ENCODE assay signal across 9 mouse cellular contexts in the genomic region with DNA sequence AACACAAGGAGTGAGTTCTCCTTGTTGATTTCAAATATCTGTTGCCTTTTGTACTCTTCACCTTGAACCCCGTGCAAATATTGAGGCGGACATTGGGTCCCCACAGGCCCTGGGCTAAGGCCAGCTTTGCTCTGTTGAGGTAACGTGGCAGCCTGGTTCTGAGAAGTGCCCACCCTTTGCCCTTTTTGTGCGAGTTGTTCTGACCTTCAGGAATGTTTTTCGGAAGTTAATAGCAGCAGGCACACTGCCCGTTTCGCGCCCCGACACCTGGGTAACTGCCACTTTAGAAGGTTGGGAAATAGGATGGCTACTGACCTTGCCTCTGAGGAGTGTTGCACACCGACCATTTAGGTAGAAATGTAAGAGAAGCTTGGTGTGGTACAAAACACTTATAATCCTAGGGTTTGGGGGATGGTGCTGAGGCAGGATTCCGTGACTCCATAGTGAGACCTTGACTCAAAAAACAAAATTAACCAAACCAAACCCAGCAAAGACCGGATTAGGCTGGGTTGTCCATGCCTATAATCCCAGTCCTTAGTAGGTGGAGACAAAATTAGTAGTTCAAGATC. TPM values are rescaled to one million over a fixed set of nuclear protein-coding genes. Genes with fewer than 3 reads are reported as not detected.
DNase-seq lines count a peak whose midpoint lies in the region; ATAC-seq lines count a peak whose summit lies in the region.
"Had no signal": no experiment of that assay in that cellular context is flagged by ENCODE, and none has a peak within 500 bp of the region (broad histone marks: within the 10 kb centered on the region; RNA-seq: fewer than 3 reads in every experiment).

No protein-coding gene starts in this region.

- H3K9me3 ChIP-seq in hindbrain, embryonic 15.5 days: no peaks in the 10 kb centered on the region
- peaks cover under 1% of the 10 kb centered on the region; the same call in 1 of the 2 replicates for H3K9me3 ChIP-seq in hindbrain, embryonic 10.5 days
- H3K9me3 ChIP-seq in heart, embryonic 16.5 days (replicated peaks; ENCODE audit: control insufficient read depth, low read length): no peaks in the 10 kb centered on the region
- H3K9me3 ChIP-seq in midbrain, embryonic 15.5 days: no peaks in the 10 kb centered on the region

- DNase-seq in hindbrain, embryonic 10.5 days (ENCODE audit: low spot score): no peak
- peak; percentile 65 for DNase-seq in kidney, postnatal 10 days
- DNase-seq in retina, postnatal 1 day: no peak
- DNase-seq in thymus, postnatal 14 days: no peak
- no peak for DNase-seq in left cerebral cortex, adult 18-20 months (ENCODE audit: low spot score in 2 of 2)
- DNase-seq: thymus, adult 2 months had no signal

- no peaks in the 10 kb centered on the region for H3K36me3 ChIP-seq in hindbrain, embryonic 15.5 days
- H3K36me3 ChIP-seq in hindbrain, embryonic 10.5 days: no peaks in the 10 kb centered on the region
- no peaks in the 10 kb centered on the region for H3K36me3 ChIP-seq in heart, embryonic 16.5 days (ENCODE audit: control insufficient read depth, insufficient read depth)
- H3K36me3 ChIP-seq in midbrain, embryonic 15.5 days (replicated peaks): no peaks in the 10 kb centered on the region

- no peak overlapping the region for H3K9ac ChIP-seq in hindbrain, embryonic 15.5 days
- H3K9ac ChIP-seq in heart, embryonic 16.5 days (ENCODE audit: low read length): peak overlapping the region; percentile 73; the same call in 1 of the 2 replicates
- no peak overlapping the region for H3K9ac ChIP-seq in midbrain, embryonic 15.5 days

- peak overlapping the region; percentile 84; the same call in 1 of the 2 replicates for H3K4me2 ChIP-seq in hindbrain, embryonic 15.5 days
- peak overlapping the region; percentile 93 for H3K4me2 ChIP-seq in heart, embryonic 16.5 days (ENCODE audit: low read depth, low read length)
- H3K4me2 ChIP-seq in midbrain, embryonic 15.5 days: no peak overlapping the region

- no peak overlapping the region for H3K4me3 ChIP-seq in hindbrain, embryonic 15.5 days
- H3K4me3 ChIP-seq in hindbrain, embryonic 10.5 days: no peak overlapping the region
- H3K4me3 ChIP-seq in heart, embryonic 16.5 days (ENCODE audit: low read length): no peak overlapping the region; the same call in 1 of the 2 replicates
- no peak overlapping the region for H3K4me3 ChIP-seq in midbrain, embryonic 15.5 days

- no peak for ATAC-seq in hindbrain, embryonic 15.5 days (ENCODE audit: low FRiP score, low read depth)
- ATAC-seq in heart, embryonic 16.5 days (replicated peaks; ENCODE audit: extremely low read depth, insufficient read depth, low FRiP score): no peak
- ATAC-seq in midbrain, embryonic 15.5 days (replicated peaks): no peak

- 80% methylated on average over 12 of the region's 12 CpGs for WGBS in hindbrain, embryonic 15.5 days
- 83% methylated on average over 12 of the region's 12 CpGs for WGBS in hindbrain, embryonic 10.5 days
- WGBS in heart, embryonic 16.5 days: 74% methylated on average over 12 of the region's 12 CpGs
- WGBS in midbrain, embryonic 15.5 days: 80% methylated on average over 12 of the region's 12 CpGs

- H3K27ac ChIP-seq in hindbrain, embryonic 15.5 days (replicated peaks): peak overlapping the region; percentile 88
- no peak overlapping the region for H3K27ac ChIP-seq in hindbrain, embryonic 10.5 days
- peak overlapping the region; percentile 99 for H3K27ac ChIP-seq in heart, embryonic 16.5 days (ENCODE audit: low read length)
- H3K27ac ChIP-seq in midbrain, embryonic 15.5 days: peak overlapping the region; percentile 85

- H3K27me3 ChIP-seq in hindbrain, embryonic 15.5 days: peaks cover 19% of the 10 kb centered on the region
- peaks cover 57% of the 10 kb centered on the region for H3K27me3 ChIP-seq in hindbrain, embryonic 10.5 days (ENCODE audit: insufficient read depth, poor library complexity, severe bottlenecking)
- no peaks in the 10 kb centered on the region for H3K27me3 ChIP-seq in heart, embryonic 16.5 days (ENCODE audit: control insufficient read depth, insufficient read depth, low read length)
- H3K27me3 ChIP-seq in midbrain, embryonic 15.5 days (replicated peaks): peaks cover 24% of the 10 kb centered on the region

- H3K4me1 ChIP-seq in hindbrain, embryonic 15.5 days (replicated peaks): peaks cover 33% of the 10 kb centered on the region
- peaks cover 47% of the 10 kb centered on the region for H3K4me1 ChIP-seq in hindbrain, embryonic 10.5 days (replicated peaks)
- H3K4me1 ChIP-seq in heart, embryonic 16.5 days (ENCODE audit: control insufficient read depth, insufficient read depth, low read length): peaks cover 20% of the 10 kb centered on the region
- H3K4me1 ChIP-seq in midbrain, embryonic 15.5 days: peaks cover 44% of the 10 kb centered on the region

RNA-seq across cellular contexts. Expression of a gene that starts 4.4 kb away (rescaled TPM):
- polyA plus RNA-seq in hindbrain, embryonic 15.5 days (2015; fragmentation: Nextera tagmentation; extraction: Ambion mirVana): 17.7 and 18.2 TPM in 2 replicates
- 3.6 and 5.6 TPM in 2 replicates for polyA plus RNA-seq in hindbrain, embryonic 10.5 days (2016; fragmentation: Nextera tagmentation; extraction: Ambion mirVana)
- 34.6 and 37.1 TPM in 2 replicates for polyA plus RNA-seq in heart, embryonic 16.5 days (2015; fragmentation: Nextera tagmentation; extraction: Ambion mirVana)
- polyA plus RNA-seq in midbrain, embryonic 15.5 days (2015; fragmentation: Nextera tagmentation; extraction: Ambion mirVana): 16.1 TPM in 2 replicates
- total RNA-seq in left cerebral cortex, adult 18-20 months (2021): 10 to 100 TPM; 21.2 to 22.0 TPM

RNA-seq across cellular contexts. Expression of a gene that starts 43.7 kb away (rescaled TPM):
- 9.9 and 11.6 TPM in 2 replicates for polyA plus RNA-seq in hindbrain, embryonic 15.5 days (2015; fragmentation: Nextera tagmentation; extraction: Ambion mirVana)
- 10.9 and 11.2 TPM in 2 replicates for polyA plus RNA-seq in hindbrain, embryonic 10.5 days (2016; fragmentation: Nextera tagmentation; extraction: Ambion mirVana)
- polyA plus RNA-seq in heart, embryonic 16.5 days (2015; fragmentation: Nextera tagmentation; extraction: Ambion mirVana): 6.0 and 6.2 TPM in 2 replicates
- polyA plus RNA-seq in midbrain, embryonic 15.5 days (2015; fragmentation: Nextera tagmentation; extraction: Ambion mirVana): 11.3 and 13.3 TPM in 2 replicates
- 1 to 10 TPM; 9.4 to 9.5 TPM for total RNA-seq in left cerebral cortex, adult 18-20 months (2021)

RNA-seq across cellular contexts. Expression of a gene that starts 43.9 kb away (rescaled TPM):
- 105 and 106 TPM in 2 replicates for polyA plus RNA-seq in hindbrain, embryonic 15.5 days (2015; fragmentation: Nextera tagmentation; extraction: Ambion mirVana)
- polyA plus RNA-seq in hindbrain, embryonic 10.5 days (2016; fragmentation: Nextera tagmentation; extraction: Ambion mirVana): 126 and 128 TPM in 2 replicates
- polyA plus RNA-seq in heart, embryonic 16.5 days (2015; fragmentation: Nextera tagmentation; extraction: Ambion mirVana): 89.2 and 100 TPM in 2 replicates
- 94.6 and 103 TPM in 2 replicates for polyA plus RNA-seq in midbrain, embryonic 15.5 days (2015; fragmentation: Nextera tagmentation; extraction: Ambion mirVana)
- 10 to 100 TPM; 52.1 to 55.8 TPM for total RNA-seq in left cerebral cortex, adult 18-20 months (2021)
